Mouse (Mus musculus) Muller cell, postnatal 12 days (primary cell): ENCODE measurements around the gene Bbs9.
"Not testable (repeated sequence)": the region's sequence is repeated elsewhere in the genome, so short reads cannot be mapped to it uniquely, and the experiment has no call there.

ENCODE experiments used
- DNase-seq: peaks from one replicate; pipeline ENCODE4 v3.0.0-alpha.2; 2015; ENCODE audit errors: inconsistent ontology term

Gene Bbs9

DNA sequence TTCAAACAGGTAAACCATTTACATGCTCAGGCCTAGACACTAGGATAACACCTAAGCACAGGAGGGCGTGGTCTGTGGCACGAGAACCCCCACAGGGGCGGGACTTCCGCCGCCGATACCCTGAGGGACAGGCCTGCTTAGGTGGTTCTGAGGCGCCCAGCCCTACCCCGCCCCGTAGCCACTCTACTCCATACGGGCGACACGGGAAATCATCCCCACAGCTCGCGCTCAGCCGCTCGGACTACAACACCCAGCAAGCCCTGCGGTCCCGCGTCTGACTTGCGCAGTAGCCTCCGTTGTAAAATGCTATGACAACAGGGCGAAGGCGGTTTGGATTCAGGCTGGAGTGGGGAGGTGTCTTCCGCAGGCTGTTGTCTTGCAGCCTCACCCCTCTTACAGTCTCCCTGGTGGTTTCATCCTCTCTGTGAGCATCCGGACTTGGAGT is at the start of gene Bbs9:
TSS of gene Bbs9 (plus strand) at position 292 of the 445 bp plus-strand sequence.
- peak; percentile 91 for DNase-seq

DNA sequence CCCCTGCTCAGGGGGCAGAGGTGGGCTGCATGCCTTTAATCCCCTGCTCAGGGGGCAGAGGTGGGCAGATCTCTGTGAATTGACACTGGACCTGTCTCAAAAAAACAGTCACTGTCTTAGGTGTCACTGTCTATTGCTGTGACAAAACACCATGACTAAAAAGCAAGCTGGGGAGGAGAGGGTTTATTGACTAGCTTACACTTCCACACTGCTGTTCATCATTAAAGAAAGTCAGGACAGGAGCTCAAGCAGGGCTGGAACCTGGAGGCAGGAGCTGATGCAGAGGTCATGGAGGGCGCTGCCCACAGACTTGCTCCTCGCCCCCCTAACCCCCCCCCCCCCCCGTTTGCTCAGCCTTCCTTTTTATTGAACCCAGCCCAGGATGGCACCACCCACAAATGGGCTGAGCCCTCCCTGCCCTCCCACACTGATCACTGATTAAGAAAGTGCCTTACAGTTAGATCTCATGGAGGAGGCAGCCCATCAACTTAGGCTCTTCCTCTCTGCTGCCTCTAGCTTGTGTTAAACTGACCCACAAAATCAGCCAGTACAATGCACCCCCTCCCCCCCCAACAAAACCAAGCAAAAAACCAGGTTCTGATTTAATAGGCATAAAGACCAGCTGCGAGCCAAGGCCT is 47.4 kb upstream of the Bbs9 start:
- no peak for DNase-seq

- DNase-seq: no peak
Measured at GRCm38 (mm10) chr9:22428666-22429410, 46.7 kb upstream of the Bbs9 start.

- DNase-seq: peak; percentile 62
Measured at GRCm38 (mm10) chr9:22429533-22430241, 45.8 kb upstream of the Bbs9 start.

DNA sequence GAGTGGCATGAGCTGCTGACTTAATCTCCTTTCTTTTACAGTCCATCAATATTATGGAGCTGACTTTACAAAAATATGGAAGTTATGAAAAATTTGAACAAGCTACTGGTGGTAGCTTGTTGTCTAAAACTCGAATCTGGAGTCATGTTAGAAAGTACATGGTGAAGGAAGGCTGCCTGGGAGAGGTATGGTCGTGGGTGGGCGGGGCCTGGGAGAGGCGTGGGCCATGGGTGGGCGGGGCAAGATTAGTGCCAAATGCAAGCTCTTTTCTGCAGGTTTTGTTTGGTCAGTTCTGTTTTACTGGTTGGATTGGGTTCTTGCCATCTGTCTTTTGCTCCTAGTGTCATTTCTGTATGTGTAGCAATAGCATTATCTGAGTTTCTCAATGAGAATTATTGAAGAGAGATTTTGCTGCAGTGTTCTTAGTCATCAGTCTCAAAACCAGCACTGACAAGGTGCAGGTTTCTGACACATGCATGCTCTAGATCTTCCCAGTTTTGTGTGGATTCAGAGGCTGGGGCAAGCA is 45.1 kb upstream of the Bbs9 start:
- no peak for DNase-seq

DNA sequence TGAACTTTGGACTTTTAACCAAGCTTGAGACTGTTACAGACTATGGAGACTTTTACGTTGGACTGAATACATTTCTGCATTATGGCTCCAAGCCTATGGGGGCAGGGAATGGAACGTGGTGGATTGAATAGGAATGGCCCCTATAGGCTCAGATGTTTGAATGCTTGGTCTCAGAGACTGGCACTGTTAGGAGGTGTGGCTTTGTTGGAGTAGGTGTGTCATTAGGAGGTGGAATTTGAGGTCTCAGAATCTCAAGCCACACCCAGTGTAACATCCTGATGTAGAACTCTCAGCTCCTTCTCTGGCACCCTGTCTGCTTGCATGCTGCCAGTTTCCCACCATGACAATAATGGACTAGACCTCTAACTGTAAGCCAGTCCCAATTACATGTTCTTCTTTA is 42.3 kb upstream of the Bbs9 start:
- no peak for DNase-seq

DNA sequence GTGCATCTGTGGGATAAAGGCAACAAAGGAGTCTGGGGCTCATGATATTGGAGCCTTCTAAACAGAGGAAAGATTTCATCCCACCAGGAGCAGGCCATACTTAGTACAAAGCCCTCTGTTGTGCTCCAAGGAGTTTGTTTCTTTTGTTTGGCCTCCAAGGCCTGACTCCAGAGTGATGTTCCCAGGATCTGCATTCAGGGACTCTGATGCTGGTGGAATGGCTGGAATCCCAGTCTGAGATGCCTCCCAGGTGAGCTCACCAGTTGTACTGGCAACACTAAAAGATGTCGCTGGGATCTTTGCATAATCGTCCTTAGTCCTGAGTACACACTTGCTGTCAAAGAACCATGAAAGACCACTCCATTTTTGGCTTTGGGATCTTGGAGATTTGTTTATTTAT is 41.4 kb upstream of the Bbs9 start:
- DNase-seq: peak; percentile 28

DNA sequence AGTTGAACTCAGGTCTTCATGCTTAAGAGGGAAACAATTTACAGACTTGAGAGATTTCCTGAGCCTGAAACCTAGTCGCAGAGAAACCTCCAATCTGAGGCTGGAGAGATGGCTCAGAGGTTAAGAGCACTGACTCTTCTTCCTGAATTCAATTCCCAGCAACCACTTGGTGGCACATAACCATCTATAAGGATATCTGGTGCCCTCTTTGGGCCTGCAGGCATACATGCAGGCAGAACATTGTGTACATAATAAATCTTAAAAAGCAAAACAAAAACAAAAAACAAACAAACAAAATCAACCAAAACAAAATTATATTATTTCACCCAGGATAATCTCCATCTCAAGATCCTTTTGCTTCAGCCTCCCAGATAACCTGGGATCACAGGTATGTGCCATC is 36.7 kb upstream of the Bbs9 start:
- no peak for DNase-seq

DNA sequence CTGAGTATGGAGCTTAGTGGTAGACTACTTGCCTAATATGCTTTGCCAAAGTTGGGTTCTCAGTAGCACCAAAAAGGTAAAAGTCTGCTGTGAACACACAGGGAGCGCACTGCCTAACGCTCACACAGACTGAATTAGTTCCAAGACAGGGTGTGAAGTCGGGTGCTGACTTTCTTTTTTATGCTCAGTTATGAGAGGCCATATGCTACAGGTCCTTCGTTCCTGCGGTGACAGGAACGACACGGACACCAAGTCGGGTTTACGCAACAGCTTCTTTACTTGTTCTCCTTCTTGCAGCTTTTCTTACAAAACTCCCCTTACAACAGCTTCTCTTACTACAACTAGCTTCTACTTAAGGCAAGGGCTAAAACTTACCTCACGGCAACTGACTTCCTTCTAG is 32.4 kb upstream of the Bbs9 start:
- no peak for DNase-seq

- no peak for DNase-seq
Measured at GRCm38 (mm10) chr9:22445123-22445522, 30.4 kb upstream of the Bbs9 start.

DNA sequence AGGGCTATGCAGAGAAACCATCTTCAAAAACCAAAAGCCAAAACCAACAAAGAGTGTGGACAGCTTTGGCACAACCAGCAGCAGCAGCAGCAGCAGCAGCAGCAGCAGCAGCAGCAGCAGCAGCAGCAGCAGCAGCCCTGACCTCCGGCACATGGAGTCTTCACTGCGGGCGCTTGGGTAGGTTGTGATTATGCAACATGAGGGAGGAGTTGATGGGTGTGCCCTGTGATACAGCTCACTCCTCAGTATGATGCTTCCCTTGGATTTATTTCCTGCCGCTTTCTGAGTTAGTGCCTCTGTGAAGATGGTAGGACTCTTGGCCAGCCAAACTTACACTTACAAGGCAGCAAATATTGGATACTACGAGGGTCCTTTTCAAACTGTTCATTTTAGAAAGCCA is 28.3 kb upstream of the Bbs9 start:
- no peak for DNase-seq

GRCm38 (mm10) chr9:22448420-22448819 is 27.1 kb upstream of the Bbs9 start:
- no peak for DNase-seq

- DNase-seq: no peak
Measured at GRCm38 (mm10) chr9:22449209-22449608, 26.3 kb upstream of the Bbs9 start.

DNA sequence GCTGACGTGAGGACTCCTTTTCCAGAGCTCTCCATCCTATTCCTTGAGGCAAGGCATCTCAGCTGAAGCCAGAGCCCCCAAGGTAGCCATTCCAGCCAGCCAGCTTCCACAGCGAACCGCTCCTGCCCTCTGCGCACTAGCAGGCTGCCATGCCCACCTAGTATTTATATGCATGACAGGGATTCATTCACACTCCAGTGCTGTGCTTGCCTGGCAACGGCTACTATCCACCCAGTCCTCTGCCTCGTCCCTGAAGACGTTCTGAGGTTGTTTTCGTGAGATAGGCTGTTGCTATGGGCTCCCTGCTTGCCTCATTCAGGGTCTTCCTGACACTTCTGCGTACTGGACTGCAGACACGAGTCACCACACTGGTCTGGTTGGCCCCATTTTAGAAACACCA is 22.8 kb upstream of the Bbs9 start:
- no peak for DNase-seq

GRCm38 (mm10) chr9:22453501-22453924 is 22.0 kb upstream of the Bbs9 start:
- DNase-seq: no peak

GRCm38 (mm10) chr9:22453990-22454389 is 21.5 kb upstream of the Bbs9 start, which contains the start of gene Gm17545:
TSS of gene Gm17545 (plus strand) at chr9:22454290.
- DNase-seq: not testable (repeated sequence)

DNA sequence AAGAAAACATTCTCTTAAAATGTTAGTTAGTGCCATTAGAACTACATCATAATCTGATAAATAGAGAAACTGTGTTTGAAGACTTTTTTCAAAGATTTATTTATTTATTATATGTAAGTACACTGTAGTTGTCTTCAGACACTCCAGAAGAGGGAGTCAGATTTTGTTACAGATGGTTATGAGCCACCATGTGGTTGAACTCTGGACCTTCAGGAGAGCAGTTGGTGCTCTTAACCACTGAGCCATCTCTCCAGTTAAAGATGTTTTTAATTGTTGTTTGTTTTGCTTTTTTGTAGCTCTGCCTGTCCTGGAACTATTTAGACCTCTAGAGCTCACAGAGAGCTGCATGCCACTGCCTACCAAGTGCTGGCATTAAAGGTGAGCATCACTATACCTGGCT is 20.5 kb upstream of the Bbs9 start:
- DNase-seq: no peak

- DNase-seq: no peak
Measured at GRCm38 (mm10) chr9:22457142-22457835, 18.2 kb upstream of the Bbs9 start.

GRCm38 (mm10) chr9:22461946-22462345 is 13.6 kb upstream of the Bbs9 start:
- peak; percentile 64 for DNase-seq

- no peak for DNase-seq
Measured at GRCm38 (mm10) chr9:22466212-22466611, 9.3 kb upstream of the Bbs9 start.

DNA sequence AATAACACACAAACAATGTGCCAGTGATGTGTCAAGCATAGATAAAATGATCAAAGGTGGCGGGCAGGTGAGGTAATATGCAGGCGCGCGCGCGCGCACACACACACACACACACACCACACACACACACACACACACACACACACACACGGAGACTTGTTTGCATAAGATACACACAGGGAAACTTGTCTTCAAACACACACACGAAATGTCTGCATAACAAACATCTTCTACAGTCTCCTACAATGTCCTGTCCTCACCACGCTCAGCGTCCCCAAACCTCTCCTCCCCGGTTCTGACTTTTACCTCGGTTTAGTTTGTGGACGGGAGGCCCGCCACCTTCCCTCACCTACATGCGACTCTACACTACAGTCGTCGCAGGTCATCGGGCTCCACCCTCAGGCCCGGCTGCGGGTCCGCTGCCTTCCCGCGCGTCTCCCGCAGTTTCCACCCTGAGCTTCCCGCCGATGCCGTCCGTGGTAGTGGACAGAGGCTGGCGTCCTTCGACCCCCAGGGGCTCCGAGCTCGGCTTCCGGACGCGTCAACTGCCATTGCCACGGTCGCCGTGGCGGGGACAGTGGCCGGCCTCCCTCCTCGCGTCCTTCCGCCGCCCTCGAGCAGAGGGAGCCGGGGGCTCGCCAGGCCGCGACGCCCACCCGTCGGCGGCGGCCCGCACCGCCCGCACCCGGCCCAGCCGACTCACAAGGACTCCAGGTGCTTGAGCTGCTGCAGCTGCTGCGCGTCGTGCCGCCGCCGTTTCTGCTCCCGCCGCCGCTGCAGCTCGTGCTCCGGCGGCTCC is 7.9 kb upstream of the Bbs9 start:
- no peak for DNase-seq
